Mouse (Mus musculus): ENCODE measurements at regions not wholly inside any gene's neighbourhood (a gene's known extent, or its start where the extent isn't known, plus 50 kb on each side); places are given as distances from the start of the nearest gene placed in this dataset.
A peak's percentile ranks its signal among the peaks of the same experiment; 100 is the strongest.

- no peak for ATAC-seq (replicated peaks; ENCODE audit: poor library complexity, severe bottlenecking)
Observed at GRCm38 (mm10) chr1:183808168-183808567, 204.9 kb upstream of the Dusp10 start.

- no peak for ATAC-seq (replicated peaks; ENCODE audit: poor library complexity, severe bottlenecking)
Observed at GRCm38 (mm10) chr1:183820555-183820954, 192.5 kb upstream of the Dusp10 start.

GRCm38 (mm10) chr1:183826300-183826699, 186.8 kb upstream of the Dusp10 start:
- no peak for ATAC-seq (replicated peaks; ENCODE audit: poor library complexity, severe bottlenecking)

GRCm38 (mm10) chr1:183845135-183845534, 168.0 kb upstream of the Dusp10 start:
- ATAC-seq (replicated peaks; ENCODE audit: poor library complexity, severe bottlenecking): no peak

- no peak for ATAC-seq (replicated peaks; ENCODE audit: poor library complexity, severe bottlenecking)
Observed at GRCm38 (mm10) chr1:183853956-183854613, 159.0 kb upstream of the Dusp10 start.

GRCm38 (mm10) chr1:183865111-183865510, 148.0 kb upstream of the Dusp10 start:
- ATAC-seq (replicated peaks; ENCODE audit: poor library complexity, severe bottlenecking): no peak

GRCm38 (mm10) chr1:183865586-183865985, 147.5 kb upstream of the Dusp10 start:
- ATAC-seq (replicated peaks; ENCODE audit: poor library complexity, severe bottlenecking): no peak

- no peak for ATAC-seq (replicated peaks; ENCODE audit: poor library complexity, severe bottlenecking)
Observed at GRCm38 (mm10) chr1:183868965-183869364, 144.1 kb upstream of the Dusp10 start.

- ATAC-seq (replicated peaks; ENCODE audit: poor library complexity, severe bottlenecking): no peak
Observed at GRCm38 (mm10) chr1:183895936-183896335, 117.2 kb upstream of the Dusp10 start.

GRCm38 (mm10) chr1:183898091-183898490, 115.0 kb upstream of the Dusp10 start:
- ATAC-seq (replicated peaks; ENCODE audit: poor library complexity, severe bottlenecking): no peak

GRCm38 (mm10) chr1:183904564-183904963, 108.5 kb upstream of the Dusp10 start:
- no peak for ATAC-seq (replicated peaks; ENCODE audit: poor library complexity, severe bottlenecking)

- ATAC-seq (replicated peaks; ENCODE audit: poor library complexity, severe bottlenecking): no peak
Observed at GRCm38 (mm10) chr1:183905345-183906142, 107.6 kb upstream of the Dusp10 start.

- ATAC-seq (replicated peaks; ENCODE audit: poor library complexity, severe bottlenecking): no peak
Observed at GRCm38 (mm10) chr1:183917656-183918055, 95.4 kb upstream of the Dusp10 start.

- ATAC-seq (replicated peaks; ENCODE audit: poor library complexity, severe bottlenecking): no peak
Observed at GRCm38 (mm10) chr1:183921262-183921661, 91.8 kb upstream of the Dusp10 start.

GRCm38 (mm10) chr1:183928539-183928938, 84.6 kb upstream of the Dusp10 start:
- ATAC-seq (replicated peaks; ENCODE audit: poor library complexity, severe bottlenecking): no peak

- ATAC-seq (replicated peaks; ENCODE audit: poor library complexity, severe bottlenecking): peak; percentile 59; the same call in 1 of the 2 replicates
Observed at GRCm38 (mm10) chr1:183930363-183930982, 82.6 kb upstream of the Dusp10 start.

- ATAC-seq (replicated peaks; ENCODE audit: poor library complexity, severe bottlenecking): no peak
Observed at GRCm38 (mm10) chr1:183931141-183931540, 82.0 kb upstream of the Dusp10 start.

- no peak for ATAC-seq (replicated peaks; ENCODE audit: poor library complexity, severe bottlenecking)
Observed at GRCm38 (mm10) chr1:183933845-183934244, 79.3 kb upstream of the Dusp10 start.

GRCm38 (mm10) chr1:183937166-183937565, 75.9 kb upstream of the Dusp10 start:
- no peak for ATAC-seq (replicated peaks; ENCODE audit: poor library complexity, severe bottlenecking)

- ATAC-seq (replicated peaks; ENCODE audit: poor library complexity, severe bottlenecking): no peak
Observed at GRCm38 (mm10) chr1:183938361-183938760, 74.7 kb upstream of the Dusp10 start.

- no peak for ATAC-seq (replicated peaks; ENCODE audit: poor library complexity, severe bottlenecking)
Observed at GRCm38 (mm10) chr1:183940706-183941105, 72.4 kb upstream of the Dusp10 start.
